Mouse (Mus musculus) common myeloid progenitor, adult 5-6 weeks (primary cell): ENCODE results near the gene Eif3d. TPM values are rescaled to one million over a fixed set of nuclear protein-coding genes. Genes with fewer than 3 reads are reported as not detected.

Source experiments
- ATAC-seq: replicated peaks from 2 replicates; pipeline ENCODE4 v1.8.0; 2016; ENCODE audit warnings: low read depth, mild to moderate bottlenecking, moderate TSS enrichment, inconsistent platforms; ENCODE audit not compliant: poor library complexity, severe bottlenecking
- total RNA-seq: library from RNA; stranded (forward); fragments of 200-1000, 187-1606 nt; gene quantifications from 2 replicates; pipeline ENCODE4 v1.2.3, GENCODE M21; 2017

Gene Eif3d
- total RNA-seq, 1 experiment from 2014 or later, result 294 TPM

DNA sequence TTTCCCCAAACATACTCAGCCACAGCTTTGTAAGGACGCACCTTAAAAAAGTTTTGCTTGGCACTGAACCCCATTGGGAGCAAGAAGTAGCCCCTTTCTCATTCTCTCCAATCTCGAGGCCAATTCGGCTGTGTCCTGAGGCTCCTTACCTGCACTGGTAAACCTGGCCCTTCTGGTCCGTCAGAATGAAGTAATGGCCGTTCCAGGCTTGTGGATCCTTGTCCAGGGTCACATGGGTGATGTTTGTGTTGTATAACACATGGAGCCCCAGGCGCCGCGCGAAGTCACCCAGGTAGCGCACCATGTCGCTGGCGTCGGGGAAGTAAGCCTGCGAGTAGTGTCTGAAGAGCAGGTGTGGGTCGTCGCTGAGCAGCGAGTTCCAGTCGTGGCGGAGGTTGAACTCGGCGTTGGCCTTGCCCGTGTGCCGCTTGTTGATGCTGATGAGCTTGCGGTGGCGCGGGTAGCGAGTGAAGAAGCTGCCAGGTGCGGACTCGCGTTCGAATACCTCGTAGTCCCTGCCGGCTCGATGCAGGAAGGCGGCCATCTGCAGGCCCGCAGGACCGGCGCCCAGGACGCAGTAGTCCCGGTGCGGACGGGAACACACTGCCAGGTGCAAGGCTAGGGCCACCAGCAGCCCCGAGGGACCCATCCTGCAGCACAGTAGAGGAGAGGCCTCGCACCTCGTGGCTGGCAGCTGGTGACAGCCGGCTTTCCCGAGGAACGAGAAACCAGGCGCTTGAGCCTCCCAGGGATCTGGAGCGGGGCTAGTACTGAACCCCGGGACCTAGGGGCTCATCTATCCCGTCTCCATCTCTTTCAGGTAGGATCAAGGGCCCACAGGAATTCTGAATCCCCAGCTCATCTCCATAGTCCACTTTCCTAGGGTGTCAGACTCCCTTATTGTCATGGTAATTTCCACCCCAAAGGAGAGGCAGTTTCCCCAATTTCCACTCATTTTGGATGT is 14.9 kb downstream of the Eif3d start:
- no peak; the same call in 1 of the 2 replicates for ATAC-seq

GRCm38 (mm10) chr15:77954362-77954761 is 16.3 kb downstream of the Eif3d start:
- no peak for ATAC-seq

GRCm38 (mm10) chr15:77952921-77953320 is 17.7 kb downstream of the Eif3d start:
- ATAC-seq, result no peak

DNA sequence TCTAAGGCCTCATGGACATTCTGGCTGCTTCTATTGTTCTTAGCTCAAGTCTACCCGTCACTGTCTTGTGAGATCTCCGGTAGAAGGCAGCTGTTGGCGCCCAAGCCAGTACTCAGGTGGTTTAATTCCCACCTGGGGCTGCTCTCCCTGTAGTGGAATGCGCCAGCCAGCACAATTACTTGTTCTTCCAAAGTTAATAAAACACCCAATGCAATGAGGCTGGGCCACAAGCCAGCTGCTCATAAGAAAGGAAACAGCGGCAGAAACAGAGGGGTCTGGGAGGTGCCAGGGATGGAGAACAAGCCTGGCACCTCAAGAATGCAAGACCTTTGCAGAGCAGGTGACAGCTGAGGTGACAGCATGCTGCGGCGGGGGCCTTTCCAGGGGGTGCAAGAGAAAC is 21.6 kb downstream of the Eif3d start:
- ATAC-seq, result no peak

- peak; percentile 98 for ATAC-seq
These were observed 24.9 kb downstream of the Eif3d start for GRCm38 (mm10) chr15:77945711-77946110.

DNA sequence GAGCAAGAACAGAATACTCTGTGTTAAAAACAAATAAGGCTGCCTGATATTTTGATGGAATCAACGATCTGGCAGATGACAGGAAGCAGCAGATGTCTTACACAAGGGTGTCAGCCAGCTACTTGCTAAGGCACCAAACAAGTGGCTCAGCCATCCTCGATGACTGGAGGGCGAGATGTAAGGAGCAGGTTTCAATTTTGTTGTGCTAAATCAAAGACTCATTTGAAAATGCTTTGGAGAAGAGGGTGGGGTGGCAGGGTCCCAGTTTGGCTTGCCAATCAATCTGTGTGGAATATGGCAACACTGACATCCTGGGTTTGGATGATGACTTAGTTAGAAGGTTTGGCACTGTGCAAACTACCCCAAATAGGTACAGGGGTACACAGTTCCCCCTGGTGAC is 29.1 kb downstream of the Eif3d start:
- no peak for ATAC-seq

GRCm38 (mm10) chr15:77938516-77938915 is 32.1 kb downstream of the Eif3d start:
- ATAC-seq, result no peak

DNA sequence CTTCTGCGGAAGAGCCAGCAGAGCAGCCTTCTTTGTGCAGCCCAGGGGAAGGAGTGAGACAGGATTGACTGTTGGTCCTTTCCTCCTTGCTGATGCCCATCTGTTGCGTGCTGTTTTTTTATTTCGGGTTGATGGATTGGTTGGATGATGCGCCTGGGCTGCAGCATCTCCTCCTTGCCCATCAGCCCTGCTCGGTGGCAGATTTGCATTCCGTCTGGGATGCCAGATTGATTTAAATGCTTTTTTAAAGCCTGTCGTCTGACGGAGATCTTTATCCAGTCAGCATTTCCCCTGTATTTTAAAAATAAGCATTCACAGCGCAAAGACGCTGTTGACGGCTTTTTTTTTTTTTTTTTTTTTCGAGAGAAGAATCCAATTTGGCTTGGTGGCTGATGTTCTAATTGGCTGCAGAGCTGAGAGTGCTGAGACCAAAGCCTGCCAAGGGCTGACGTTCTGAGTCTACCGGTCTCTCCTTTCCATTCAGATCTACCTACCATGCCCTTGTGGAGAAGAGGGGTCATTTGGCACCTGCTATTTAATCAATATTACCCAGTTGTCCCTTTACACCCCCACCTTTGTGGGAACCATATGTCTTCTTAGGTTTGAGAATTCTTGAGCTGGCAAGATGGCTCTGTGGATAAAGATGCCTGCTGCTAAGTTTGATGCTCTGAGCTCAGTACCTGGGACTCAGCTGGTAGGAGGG is 34.8 kb downstream of the Eif3d start:
- no peak for ATAC-seq

- ATAC-seq, result no peak
These were observed 35.6 kb downstream of the Eif3d start for GRCm38 (mm10) chr15:77934968-77935367.

- ATAC-seq, result no peak
These were observed 36.3 kb downstream of the Eif3d start for GRCm38 (mm10) chr15:77934326-77934725.

DNA sequence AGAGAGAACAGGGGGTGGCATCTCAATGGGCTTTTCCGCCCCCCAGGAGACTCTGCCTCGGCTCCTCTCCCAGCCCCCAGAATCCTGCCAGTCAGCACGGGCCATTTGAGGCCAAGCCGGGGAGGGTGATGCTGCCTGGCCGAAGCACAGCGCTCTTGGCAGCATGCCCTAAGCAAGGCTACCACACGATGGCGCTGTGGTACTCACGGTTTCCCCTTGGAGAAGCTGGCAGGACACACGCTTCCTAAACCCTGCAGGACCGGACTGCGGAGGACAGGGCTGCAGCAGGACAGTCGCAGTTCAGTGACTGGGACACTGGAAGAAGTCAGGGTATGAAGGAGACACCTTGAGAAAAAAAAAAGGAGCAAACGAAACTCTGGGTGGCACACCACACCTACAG is 36.8 kb downstream of the Eif3d start:
- peak; percentile 49 for ATAC-seq

DNA sequence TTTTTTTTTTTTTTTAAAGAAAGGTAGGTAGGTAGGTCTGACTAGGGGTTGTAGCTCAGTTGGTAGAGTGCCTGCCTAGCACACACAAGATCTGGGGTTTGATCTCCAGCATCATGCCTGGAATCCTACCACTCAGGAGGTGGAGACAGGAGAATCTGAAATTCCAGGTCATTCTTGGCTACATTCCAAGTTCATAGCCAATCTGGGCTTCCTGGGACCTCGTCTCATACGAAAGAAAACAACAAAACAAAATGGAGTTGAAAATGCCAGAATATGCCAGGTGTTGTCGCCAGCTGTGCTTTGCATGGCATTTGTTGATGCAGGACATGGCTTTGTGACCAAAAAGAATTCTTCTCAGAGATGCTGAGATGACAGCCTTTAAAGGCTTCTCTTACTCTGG is 37.4 kb downstream of the Eif3d start:
- ATAC-seq, result no peak

- ATAC-seq, result peak; percentile 11; the same call in 1 of the 2 replicates
These were observed 39.0 kb downstream of the Eif3d start for GRCm38 (mm10) chr15:77931689-77932016.

GRCm38 (mm10) chr15:77930986-77931688 is 39.5 kb downstream of the Eif3d start:
- no peak for ATAC-seq

DNA sequence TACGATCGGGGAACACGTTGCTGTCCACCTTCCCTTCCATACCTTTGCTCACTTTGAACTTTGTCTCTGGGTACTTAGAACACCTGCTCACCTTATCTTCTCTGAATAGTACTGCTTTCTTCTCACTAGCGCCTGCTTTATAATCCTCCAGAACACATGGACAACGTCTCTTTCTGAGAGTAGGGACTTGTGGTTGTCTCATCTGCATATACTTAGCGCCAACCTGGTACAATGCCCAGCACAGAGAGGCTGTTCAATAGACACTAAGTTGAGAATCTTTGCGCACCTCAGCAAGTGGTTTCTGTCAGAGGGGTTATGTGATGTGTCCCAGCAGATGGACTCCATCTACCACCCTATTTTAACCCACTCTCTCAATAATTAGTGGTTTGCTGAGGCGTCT is 40.8 kb downstream of the Eif3d start:
- no peak for ATAC-seq

DNA sequence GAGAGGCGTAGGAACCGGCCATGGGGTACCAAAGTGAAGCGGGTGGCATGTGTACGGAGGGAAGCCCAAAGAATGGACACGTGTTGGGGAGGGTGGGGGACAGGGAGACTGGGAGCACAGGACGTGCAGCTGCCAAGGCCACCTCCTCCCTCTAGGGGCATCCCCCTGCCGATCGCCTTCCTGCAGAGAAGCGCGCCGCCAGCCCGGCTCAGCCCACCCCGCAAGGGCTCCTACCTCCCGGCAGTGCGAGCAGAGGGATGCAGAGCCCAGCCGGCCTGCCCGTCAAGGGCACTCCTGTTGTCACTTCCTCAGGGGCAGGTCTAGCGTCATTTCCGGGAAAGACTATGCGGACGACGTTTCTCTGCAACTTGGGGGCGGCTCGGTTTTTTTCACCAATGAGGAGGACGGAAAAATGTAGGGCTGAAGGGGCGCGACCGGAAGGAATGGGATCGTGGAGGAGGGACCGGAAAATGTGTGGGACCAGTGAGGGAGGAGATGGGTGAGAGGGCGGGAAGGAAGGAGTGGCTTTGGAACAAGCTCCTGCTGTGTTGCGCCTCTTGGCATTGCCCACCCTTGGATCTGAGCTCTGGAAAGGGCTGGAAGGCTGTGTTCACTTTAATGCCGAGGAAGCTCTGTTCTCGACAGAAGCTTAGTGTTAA is 41.8 kb downstream of the Eif3d start, which contains the start of gene Txn2:
Txn2 (minus strand) TSS at position 334 of the 659 bp plus-strand sequence.
- ATAC-seq, result peak; percentile 86

GRCm38 (mm10) chr15:77928091-77928490 is 42.5 kb downstream of the Eif3d start:
- no peak for ATAC-seq

GRCm38 (mm10) chr15:77926921-77927320 is 43.7 kb downstream of the Eif3d start:
- no peak for ATAC-seq

DNA sequence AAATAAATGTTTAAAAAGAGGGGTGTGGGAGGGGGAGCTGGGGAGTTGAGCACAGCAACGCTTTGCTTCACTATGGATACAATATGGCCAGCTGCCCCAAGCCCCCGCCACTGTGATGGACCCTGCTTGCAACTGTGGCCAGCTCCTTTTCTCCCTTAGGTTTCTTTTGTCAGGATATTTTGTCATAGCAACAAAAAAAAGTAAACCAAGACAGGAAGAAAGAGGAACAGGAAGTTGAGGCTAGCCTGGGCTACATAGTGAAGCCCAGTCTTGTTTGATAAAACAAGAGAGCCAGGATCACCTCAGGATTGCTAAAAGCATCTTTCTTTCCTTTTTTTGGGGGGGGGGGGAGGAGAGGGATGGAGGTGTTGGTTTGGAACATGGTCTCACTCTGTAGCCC is 45.4 kb downstream of the Eif3d start:
- no peak for ATAC-seq
